Mouse (Mus musculus) skeletal muscle tissue, adult 2 months (tissue): ENCODE results near the gene Itgb4.
"Not testable (repeated sequence)": the region's sequence is repeated elsewhere in the genome, so short reads cannot be mapped to it uniquely, and the experiment has no call there.

Experiments used
- DNase-seq: peaks from one replicate; pipeline ENCODE4 v3.0.0-alpha.2; 2012; ENCODE audit warnings: low read depth, low spot score

The Itgb4 gene

GRCm38 (mm10) chr11:116008832-116009375 lies 34.4 kb downstream of the Itgb4 start:
- no peak for DNase-seq

- no peak for DNase-seq
These were observed 35.2 kb downstream of the Itgb4 start for GRCm38 (mm10) chr11:116009661-116010060.

GRCm38 (mm10) chr11:116010146-116010545 lies 35.6 kb downstream of the Itgb4 start:
- DNase-seq: no peak

GRCm38 (mm10) chr11:116010948-116011347 lies 36.4 kb downstream of the Itgb4 start:
- no peak for DNase-seq

- no peak for DNase-seq
These were observed 37.2 kb downstream of the Itgb4 start for GRCm38 (mm10) chr11:116011529-116012261.

DNA sequence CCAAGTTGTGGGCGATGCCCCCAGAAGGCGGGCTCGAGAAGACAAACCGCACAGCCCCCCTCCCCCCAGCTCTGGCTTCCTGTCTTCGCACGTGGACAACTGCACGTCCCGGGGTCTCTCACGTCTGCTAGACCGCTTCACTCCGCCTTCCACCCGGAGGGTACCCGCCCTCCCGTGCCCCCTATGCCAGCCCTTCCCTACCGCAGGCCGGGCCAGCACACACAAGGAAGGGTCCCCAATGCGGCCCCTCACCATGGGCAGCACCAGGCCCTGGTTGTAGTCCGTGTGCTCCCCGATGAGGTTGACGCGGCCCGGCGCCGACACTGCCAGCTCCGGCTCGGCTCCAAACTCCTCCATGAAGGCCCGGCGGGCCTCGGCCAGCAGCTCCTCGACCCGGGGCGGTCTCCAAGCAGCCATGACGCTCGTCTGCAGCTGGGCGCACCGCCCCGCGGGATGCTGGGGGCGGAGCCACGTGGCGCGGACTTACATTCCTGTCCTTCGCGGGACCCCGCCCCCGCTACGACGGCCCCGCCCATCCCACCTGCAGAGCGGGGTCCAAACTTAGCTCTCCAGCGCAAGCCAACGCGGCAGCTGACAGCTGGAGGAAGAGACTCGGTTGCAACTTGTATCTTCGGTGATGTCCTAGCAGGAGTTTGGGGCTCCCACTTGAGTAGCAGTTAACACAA lies 37.9 kb downstream of the Itgb4 start, which contains the start of gene Galk1:
Gene Galk1 (minus strand): TSS at position 458 of the 686 bp plus-strand sequence.
- DNase-seq: peak; percentile 82

- DNase-seq: no peak
These were observed 40.3 kb downstream of the Itgb4 start for GRCm38 (mm10) chr11:116014821-116015220.

GRCm38 (mm10) chr11:116018106-116018505 lies 43.6 kb downstream of the Itgb4 start:
- no peak for DNase-seq

DNA sequence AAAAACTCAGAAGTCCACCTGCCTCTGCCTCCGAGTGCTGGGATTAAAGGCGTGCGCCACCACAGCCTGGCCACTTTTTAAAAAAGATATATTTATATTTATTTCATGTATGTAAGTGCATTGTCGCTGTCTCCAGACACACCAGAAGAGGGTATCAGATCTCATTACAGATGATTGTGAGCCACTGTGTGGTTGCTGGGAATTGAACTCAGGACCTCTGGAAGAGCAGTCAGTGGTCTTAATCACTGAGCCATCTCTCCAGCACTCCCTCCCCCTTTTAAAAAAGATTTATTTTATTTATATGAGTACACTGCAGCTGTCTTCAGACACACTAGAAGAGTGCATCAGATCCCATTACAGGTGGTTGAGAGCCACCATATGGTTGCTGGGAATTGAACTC lies 44.4 kb downstream of the Itgb4 start:
- not testable (repeated sequence) for DNase-seq

GRCm38 (mm10) chr11:116019360-116019791 lies 44.9 kb downstream of the Itgb4 start:
- DNase-seq: no peak

DNA sequence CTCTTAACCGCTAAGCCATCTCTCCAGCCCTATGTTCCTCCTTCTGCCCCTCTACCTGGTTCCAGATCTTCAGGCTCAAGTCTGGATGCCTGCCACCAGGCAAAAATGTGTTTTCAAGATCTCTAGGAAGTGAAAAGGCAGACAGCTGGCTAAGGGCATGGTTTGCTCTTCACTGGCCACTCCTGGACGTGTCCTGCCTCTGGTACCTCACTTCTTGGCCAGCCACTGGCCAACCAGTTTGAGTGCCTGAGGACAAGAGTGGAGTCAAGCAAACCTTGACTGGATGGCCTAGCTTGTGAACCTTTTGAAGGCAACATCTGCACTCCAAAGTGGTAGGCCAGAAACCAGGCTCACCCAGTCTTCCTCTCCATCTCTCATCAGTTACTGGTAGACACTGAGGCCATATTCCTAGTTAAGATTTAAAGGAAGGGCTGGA lies 45.5 kb downstream of the Itgb4 start:
- no peak for DNase-seq

- no peak for DNase-seq
These were observed 46.0 kb downstream of the Itgb4 start for GRCm38 (mm10) chr11:116020519-116020922.

- DNase-seq: no peak
These were observed 47.1 kb downstream of the Itgb4 start for GRCm38 (mm10) chr11:116021328-116022220.

GRCm38 (mm10) chr11:116022256-116022780 lies 47.8 kb downstream of the Itgb4 start:
- DNase-seq: no peak

DNA sequence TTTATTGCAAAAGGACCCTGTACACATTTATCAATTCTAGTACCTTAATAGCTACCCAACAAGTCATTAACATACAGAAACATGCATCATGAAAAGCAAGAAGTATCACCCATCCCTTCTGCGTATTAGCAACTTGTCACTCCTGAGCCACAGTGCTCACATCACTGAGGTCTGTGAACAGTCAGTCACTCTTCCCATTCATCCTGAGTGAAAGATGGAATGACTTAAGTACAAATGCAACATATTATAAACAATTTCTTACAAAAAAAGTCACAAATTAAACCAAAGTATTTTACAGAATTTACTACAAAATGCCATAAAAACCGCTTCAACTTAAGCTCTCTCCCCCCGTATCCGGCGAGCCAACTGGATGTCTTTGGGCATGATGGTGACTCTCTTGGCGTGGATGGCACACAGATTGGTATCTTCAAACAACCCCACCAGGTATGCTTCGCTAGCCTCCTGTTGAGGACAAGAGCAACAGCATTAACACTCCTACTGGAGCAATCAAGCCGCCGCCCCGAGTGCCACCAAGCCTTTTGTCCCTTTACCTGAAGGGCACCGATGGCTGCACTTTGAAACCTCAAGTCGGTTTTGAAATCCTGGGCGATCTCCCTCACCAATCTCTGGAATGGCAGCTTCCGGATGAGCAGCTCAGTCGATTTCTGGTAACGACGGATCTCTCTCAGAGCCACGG lies 48.7 kb downstream of the Itgb4 start:
- DNase-seq: not testable (repeated sequence)

- peak; percentile 78 for DNase-seq
These were observed 49.4 kb downstream of the Itgb4 start for GRCm38 (mm10) chr11:116023771-116024355.

- DNase-seq: peak; percentile 100
These were observed 49.9 kb downstream of the Itgb4 start for GRCm38 (mm10) chr11:116024356-116024808.

- DNase-seq: no peak
These were observed 50.7 kb downstream of the Itgb4 start for GRCm38 (mm10) chr11:116025056-116025845.

DNA sequence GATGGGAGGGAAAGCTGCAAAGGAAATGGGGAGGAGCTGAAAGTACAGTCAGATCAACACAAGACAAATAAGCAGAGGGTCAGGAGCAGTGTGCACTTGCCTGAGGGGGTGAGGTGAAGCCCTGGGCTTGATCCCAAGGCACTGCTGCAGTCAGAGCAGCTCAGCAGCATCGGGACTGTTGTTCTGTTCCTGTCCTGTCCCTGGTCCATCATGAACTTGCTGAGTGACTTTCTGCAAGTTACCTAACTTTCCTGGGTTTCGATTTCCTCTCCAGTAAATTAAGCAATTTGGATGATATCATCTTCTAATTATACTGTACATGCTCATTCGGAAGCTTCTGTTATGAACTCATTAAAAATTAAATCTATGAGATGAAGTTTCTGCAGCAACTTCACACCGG lies 53.2 kb downstream of the Itgb4 start, which contains the start of gene H3f3b:
Gene H3f3b (minus strand): TSS at position 207 of the 400 bp plus-strand sequence.
- no peak for DNase-seq
